Mouse (Mus musculus) layer of hippocampus, adult 2 months (tissue): ENCODE results near the gene Mmp24. TPM values are rescaled to one million over a fixed set of nuclear protein-coding genes. Genes with fewer than 3 reads are reported as not detected.
"Not testable (repeated sequence)": the region's sequence is repeated elsewhere in the genome, so short reads cannot be mapped to it uniquely, and the experiment has no call there.

Experiments
- DNase-seq, 2 experiments: peaks; one replicate each; pipeline ENCODE4 v3.0.0; 2022; ENCODE audit warnings: low spot score in 2 of 2
- H3K27ac ChIP-seq: fragments of 200-600 bp; 2 replicates; pipeline ENCODE4 v1.8.1; 2022
- H3K4me3 ChIP-seq: fragments of 200-600 bp; 2 replicates; pipeline ENCODE4 v1.8.1; 2022; ENCODE audit warnings: mild to moderate bottlenecking
- CTCF ChIP-seq: fragments of 200-600 bp; conservative IDR thresholded peaks from 2 replicates; pipeline ENCODE4 v1.8.1; 2022; ENCODE audit warnings: antibody characterized with exemption, mild to moderate bottlenecking, moderate library complexity
- total RNA-seq, 2 experiments: library from RNA; stranded (reverse); gene quantifications; 2 replicates each; pipeline ENCODE4 v1.2.3; 2021

Mmp24 gene
- total RNA-seq, 2 experiments from 2014 or later: 36.8 to 38.5 TPM

GRCm38 (mm10) chr2:155825904-155826629 is 50.9 kb downstream of the Mmp24 start:
- Histone ChIP-seq H3K27ac (peak overlapping the region; percentile 87), H3K4me3 (peak overlapping the region; percentile 87)
- no peak for TF ChIP-seq CTCF
- no peak for DNase-seq

GRCm38 (mm10) chr2:155826630-155827424 is 51.7 kb downstream of the Mmp24 start, which contains the start of gene Eif6:
Eif6 (minus strand) TSS chr2:155826925.
- peak; percentile 82 to 87 for DNase-seq
- Histone ChIP-seq H3K4me3 (peak within 1 kb of the TSS; percentile 87), H3K27ac (peak within 1 kb of the TSS; percentile 87)
- no peak for TF ChIP-seq CTCF

GRCm38 (mm10) chr2:155830841-155831240 is 55.7 kb downstream of the Mmp24 start:
- no peak overlapping the region for H3K4me3 ChIP-seq

GRCm38 (mm10) chr2:155831302-155831701 is 56.2 kb downstream of the Mmp24 start:
- no peak overlapping the region for H3K27ac ChIP-seq
- DNase-seq: no peak
- H3K4me3 ChIP-seq: no peak overlapping the region
- peak; percentile 35 for TF ChIP-seq CTCF

More at GRCm38 (mm10) chr2:155830841-155831240, 55.7 kb downstream of the Mmp24 start:
- no peak for DNase-seq
- no peak for TF ChIP-seq CTCF
- no peak overlapping the region for H3K27ac ChIP-seq

DNA sequence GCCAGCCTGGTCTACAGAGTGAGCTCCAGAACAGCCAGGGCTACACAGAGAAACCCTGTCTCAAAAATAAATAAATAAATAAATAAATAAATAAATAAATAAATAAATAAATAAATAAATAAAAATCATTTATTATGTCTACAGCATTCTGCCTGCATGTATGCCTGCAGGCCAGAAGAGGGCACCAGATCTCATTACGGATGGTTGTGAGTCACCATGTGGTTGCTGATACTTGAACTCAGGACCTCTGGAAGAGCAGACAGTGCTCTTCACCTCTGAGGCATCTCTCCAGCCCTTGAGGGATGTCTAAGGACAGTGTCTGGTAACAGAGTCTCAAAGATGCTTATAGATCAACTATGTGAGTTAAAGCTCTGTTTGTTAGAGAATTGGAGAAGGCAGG is 56.9 kb downstream of the Mmp24 start:
- TF ChIP-seq CTCF: peak; percentile 63
- not testable (repeated sequence) for H3K4me3 ChIP-seq, DNase-seq, H3K27ac ChIP-seq

DNA sequence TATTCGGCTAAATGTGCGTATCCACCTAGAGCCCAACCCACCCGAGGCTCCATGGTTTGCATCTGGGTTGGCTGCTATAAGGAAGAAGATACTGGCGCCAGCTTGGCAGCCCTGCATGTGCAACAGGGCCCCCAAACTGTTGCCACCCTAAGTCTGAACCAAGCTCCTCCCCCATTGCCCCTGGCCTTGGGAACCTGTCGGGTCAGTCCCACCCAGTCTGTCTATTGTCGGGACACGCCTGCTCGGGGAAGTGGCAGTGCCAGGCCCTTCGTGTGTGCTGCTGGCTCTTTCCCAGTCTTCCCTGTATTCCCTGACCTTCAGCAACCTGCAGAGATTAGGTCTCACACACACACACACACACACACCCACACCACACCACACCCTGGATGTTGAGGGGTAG is 59.6 kb downstream of the Mmp24 start, which contains the start of gene Fam83c:
Gene Fam83c (minus strand): TSS at position 123 of the 400 bp plus-strand sequence.
- no peak for TF ChIP-seq CTCF
- Histone ChIP-seq H3K4me3 (no peak within 1 kb of the TSS), H3K27ac (no peak within 1 kb of the TSS)
- DNase-seq: no peak

DNA sequence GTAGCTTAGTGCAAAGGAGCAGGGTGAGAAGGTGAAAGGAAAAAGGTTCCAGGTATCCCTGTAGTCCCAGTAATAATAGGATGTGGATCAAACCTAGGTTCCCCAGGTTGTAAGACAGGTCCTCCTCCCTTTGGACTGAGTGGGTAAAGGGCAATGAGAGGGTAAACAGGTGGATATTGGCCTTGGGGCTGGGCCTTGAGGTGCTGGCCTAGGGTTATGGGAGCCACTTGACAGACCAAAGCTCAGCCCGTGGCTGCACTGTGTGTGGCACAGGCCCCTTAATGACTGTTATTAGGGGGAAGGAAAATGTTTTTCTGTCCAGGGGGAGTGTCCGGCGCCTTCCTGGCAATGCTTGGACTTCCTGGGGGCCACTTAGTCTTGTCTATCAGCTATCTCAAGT is 62.8 kb downstream of the Mmp24 start:
- Histone ChIP-seq H3K4me3 (no peak overlapping the region), H3K27ac (no peak overlapping the region)
- TF ChIP-seq CTCF: no peak
- no peak for DNase-seq

DNA sequence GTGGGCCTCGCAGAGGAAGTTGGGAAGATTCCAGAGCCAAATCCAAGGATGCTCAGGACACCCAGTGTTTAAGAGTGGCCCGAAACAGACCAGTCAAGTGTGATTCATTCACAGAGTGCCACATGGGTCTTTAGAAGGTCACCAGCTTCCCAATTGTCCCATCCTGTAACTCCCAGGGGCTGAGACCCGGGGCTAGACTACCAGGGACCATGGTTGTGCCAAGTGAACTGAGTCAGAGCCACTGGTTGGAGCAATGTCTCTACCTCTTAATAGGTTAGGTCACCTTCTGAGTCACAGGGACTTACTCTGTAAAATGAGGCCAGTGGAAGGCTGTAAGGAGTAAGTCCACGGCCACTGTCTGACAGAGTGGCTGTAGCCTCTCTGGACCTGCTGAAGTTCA is 63.8 kb downstream of the Mmp24 start:
- no peak for TF ChIP-seq CTCF
- no peak for DNase-seq
- Histone ChIP-seq H3K4me3 (no peak overlapping the region), H3K27ac (no peak overlapping the region)

- Histone ChIP-seq H3K4me3 (no peak overlapping the region), H3K27ac (no peak overlapping the region)
- no peak for TF ChIP-seq CTCF
- DNase-seq: no peak
Measured at GRCm38 (mm10) chr2:155846930-155847329, 71.8 kb downstream of the Mmp24 start.

- no peak overlapping the region for H3K27ac ChIP-seq
- DNase-seq: peak; percentile 61 to 84
- no peak overlapping the region for H3K4me3 ChIP-seq
- peak; percentile 86 for TF ChIP-seq CTCF
Measured at GRCm38 (mm10) chr2:155848291-155848690, 73.1 kb downstream of the Mmp24 start.

DNA sequence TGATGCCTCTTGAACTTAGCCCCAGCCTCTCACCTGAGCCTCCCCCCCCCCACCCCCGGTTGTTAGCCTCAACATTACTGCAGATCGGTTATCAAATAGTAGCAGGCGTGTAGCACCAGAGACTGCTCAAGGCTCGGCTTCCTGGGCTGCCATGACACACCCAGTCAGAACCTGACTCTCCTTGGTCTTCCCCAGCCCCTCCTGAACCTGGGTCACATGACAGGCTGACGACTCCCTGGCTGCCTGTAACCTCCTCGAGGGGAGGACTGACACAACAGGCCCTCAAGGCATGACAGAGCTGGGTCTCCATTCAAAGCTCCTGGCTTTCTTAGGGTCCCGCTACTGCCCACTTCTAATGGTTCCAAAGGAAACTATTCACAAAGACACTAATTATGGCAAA is 74.3 kb downstream of the Mmp24 start:
- Histone ChIP-seq H3K27ac (no peak overlapping the region), H3K4me3 (no peak overlapping the region)
- TF ChIP-seq CTCF: no peak
- no peak for DNase-seq

DNA sequence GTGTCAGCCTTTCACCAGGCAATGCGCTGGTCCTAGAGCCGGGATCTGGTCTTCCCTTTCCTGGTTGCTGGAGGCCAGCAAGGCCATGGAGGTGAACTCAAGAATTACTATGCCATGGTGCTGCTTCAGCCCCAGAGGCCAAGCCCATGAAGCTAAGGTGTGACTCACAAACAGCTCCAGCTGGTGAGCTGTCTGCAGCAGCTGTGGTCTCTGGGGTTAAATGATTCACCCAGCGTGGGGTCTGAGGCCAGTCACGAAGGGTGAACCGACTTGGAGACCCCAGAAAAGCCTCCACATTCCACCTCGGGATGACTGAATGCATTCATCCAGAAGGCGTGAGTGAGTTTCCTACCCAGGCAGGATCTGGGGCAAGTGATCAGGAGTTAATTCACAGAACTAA is 75.0 kb downstream of the Mmp24 start:
- no peak overlapping the region for H3K27ac ChIP-seq
- no peak for TF ChIP-seq CTCF
- DNase-seq: no peak
- H3K4me3 ChIP-seq: no peak overlapping the region

GRCm38 (mm10) chr2:155852536-155852935 is 77.4 kb downstream of the Mmp24 start:
- DNase-seq: no peak
- Histone ChIP-seq H3K27ac (no peak overlapping the region), H3K4me3 (no peak overlapping the region)
- TF ChIP-seq CTCF: no peak
